Mouse (Mus musculus) intestine, embryonic 16.5 days (tissue): ENCODE results near the gene Atxn2. TPM values are rescaled to one million over a fixed set of nuclear protein-coding genes. Genes with fewer than 3 reads are reported as not detected.
A peak's percentile ranks its signal among the peaks of the same experiment; 100 is the strongest.

ENCODE experiments used
- ATAC-seq: fragments of 200-750 bp; cut with Nextera tagmentation; 2 replicates; pipeline ENCODE4 v1.8.0; 2017; ENCODE audit warnings: moderate TSS enrichment, moderate library complexity
- H3K27ac ChIP-seq: fragments of 300-500 bp; sonication (generic); 2 replicates; pipeline ENCODE4 v1.5.1; 2014; ENCODE audit warnings: mild to moderate bottlenecking, low read length
- H3K27me3 ChIP-seq: fragments of 300-500 bp; sonication (generic); replicated peaks from 2 replicates; pipeline ENCODE4 v1.6.1; 2014; ENCODE audit warnings: low read length, control low read depth, mixed read lengths; ENCODE audit not compliant: control insufficient read depth, insufficient read depth
- H3K36me3 ChIP-seq: fragments of 300-500 bp; sonication (generic); 2 replicates; pipeline ENCODE4 v1.6.1; 2014; ENCODE audit warnings: low read length, control low read depth; ENCODE audit not compliant: control insufficient read depth, insufficient read depth
- H3K4me1 ChIP-seq: fragments of 300-500 bp; sonication (generic); 2 replicates; pipeline ENCODE4 v1.6.1; 2014; ENCODE audit warnings: low read length, control low read depth, mixed read lengths; ENCODE audit not compliant: control insufficient read depth, insufficient read depth
- H3K4me2 ChIP-seq: fragments of 300-500 bp; sonication (generic); 2 replicates; pipeline ENCODE4 v1.6.1; 2014; ENCODE audit warnings: low read depth, low read length, control low read depth
- H3K4me3 ChIP-seq: fragments of 300-500 bp; sonication (generic); 2 replicates; pipeline ENCODE4 v1.5.1; 2014; ENCODE audit warnings: mild to moderate bottlenecking, low read length
- H3K9ac ChIP-seq: fragments of 300-500 bp; sonication (generic); 2 replicates; pipeline ENCODE4 v1.6.1; 2014; ENCODE audit warnings: low read depth, low read length
- H3K9me3 ChIP-seq: fragments of 300-500 bp; sonication (generic); 2 replicates; pipeline ENCODE4 v1.6.1; 2016; ENCODE audit warnings: low read length, control low read depth; ENCODE audit not compliant: control insufficient read depth
- WGBS: fragments of 180-500 bp; shearing (Covaris S2); extraction: QIAGEN DNeasy Blood & Tissue Kit; methylation state at CpG from one replicate; pipeline ENCODE4 v1.1.7; 2014; 5-methylcytosine and 5-hydroxymethylcytosine counted together
- polyA plus RNA-seq: library from polyadenylated mRNA; unstranded; fragments of >200 nt; fragmentation: Nextera tagmentation; extraction: Ambion mirVana; gene quantifications from 2 replicates; pipeline ENCODE4 v1.2.1, GENCODE M21; 2015

Atxn2 gene
- 27.9 and 30.7 TPM in 2 replicates for polyA plus RNA-seq

GRCm38 (mm10) chr5:121711174-121711927 lies at the start of gene Atxn2:
TSS of gene Atxn2 (plus strand) at chr5:121711337.
- Histone ChIP-seq H3K27me3 (no peaks in the 10 kb centered on the region), H3K9me3 (no peaks in the 10 kb centered on the region), H3K36me3 (no peaks in the 10 kb centered on the region), H3K9ac (peak within 1 kb of the TSS; percentile 98), H3K27ac (peak within 1 kb of the TSS; percentile 97), H3K4me2 (peak within 1 kb of the TSS; percentile 86), H3K4me3 (peak within 1 kb of the TSS; percentile 98), H3K4me1 (peaks cover 29% of the 10 kb centered on the region)
- ATAC-seq, result peak; percentile 81
- WGBS, result under 1% methylated on average over 77 of the region's 103 CpGs

GRCm38 (mm10) chr5:121661494-121661893 lies 49.6 kb upstream of the Atxn2 start:
- Histone ChIP-seq H3K36me3 (peaks cover 12% of the 10 kb centered on the region; the same call in 1 of the 2 replicates), H3K27me3 (no peaks in the 10 kb centered on the region), H3K9ac (peak overlapping the region; percentile 96), H3K4me2 (peak overlapping the region; percentile 72), H3K9me3 (no peaks in the 10 kb centered on the region), H3K27ac (no peak overlapping the region), H3K4me3 (peak overlapping the region; percentile 97), H3K4me1 (peaks cover 7% of the 10 kb centered on the region; the same call in 1 of the 2 replicates)
- ATAC-seq, result no peak
- 82% methylated on average over 5 of the region's 5 CpGs for WGBS

- no peak overlapping the region for H3K27ac ChIP-seq
- H3K9me3 ChIP-seq, result no peaks in the 10 kb centered on the region
- 81% methylated on average over 8 of the region's 8 CpGs for WGBS
- H3K9ac ChIP-seq, result no peak overlapping the region
- no peak for ATAC-seq
- H3K4me3 ChIP-seq, result no peak overlapping the region
- no peaks in the 10 kb centered on the region for H3K27me3 ChIP-seq
- no peak overlapping the region for H3K4me2 ChIP-seq
- peaks cover 7% of the 10 kb centered on the region; the same call in 1 of the 2 replicates for H3K4me1 ChIP-seq
- peaks cover 12% of the 10 kb centered on the region for H3K36me3 ChIP-seq
Observed at GRCm38 (mm10) chr5:121663456-121663855, 47.7 kb upstream of the Atxn2 start.

GRCm38 (mm10) chr5:121664078-121664477 lies 47.1 kb upstream of the Atxn2 start:
- H3K27me3 ChIP-seq, result no peaks in the 10 kb centered on the region
- no peak for ATAC-seq
- H3K27ac ChIP-seq, result no peak overlapping the region
- WGBS, result 88% methylated on average over 6 of the region's 6 CpGs
- H3K9me3 ChIP-seq, result no peaks in the 10 kb centered on the region
- peaks cover 7% of the 10 kb centered on the region; the same call in 1 of the 2 replicates for H3K4me1 ChIP-seq
- no peak overlapping the region for H3K4me3 ChIP-seq
- H3K36me3 ChIP-seq, result peaks cover 12% of the 10 kb centered on the region
- H3K4me2 ChIP-seq, result no peak overlapping the region
- H3K9ac ChIP-seq, result no peak overlapping the region

GRCm38 (mm10) chr5:121664971-121665370 lies 46.2 kb upstream of the Atxn2 start:
- no peak overlapping the region for H3K4me2 ChIP-seq
- no peak overlapping the region for H3K27ac ChIP-seq
- H3K9ac ChIP-seq, result no peak overlapping the region
- H3K4me3 ChIP-seq, result no peak overlapping the region
- ATAC-seq, result no peak
- H3K4me1 ChIP-seq, result peaks cover 7% of the 10 kb centered on the region; the same call in 1 of the 2 replicates
- 96% methylated on average over 9 of the region's 9 CpGs for WGBS
- H3K27me3 ChIP-seq, result no peaks in the 10 kb centered on the region
- peaks cover 12% of the 10 kb centered on the region for H3K36me3 ChIP-seq
- no peaks in the 10 kb centered on the region for H3K9me3 ChIP-seq

GRCm38 (mm10) chr5:121667067-121667466 lies 44.1 kb upstream of the Atxn2 start:
- H3K4me1 ChIP-seq, result no peaks in the 10 kb centered on the region
- no peaks in the 10 kb centered on the region for H3K9me3 ChIP-seq
- H3K27ac ChIP-seq, result no peak overlapping the region
- no peaks in the 10 kb centered on the region for H3K27me3 ChIP-seq
- no peak overlapping the region for H3K4me2 ChIP-seq
- H3K9ac ChIP-seq, result no peak overlapping the region
- WGBS, result 81% methylated on average over 4 of the region's 4 CpGs
- no peak overlapping the region for H3K4me3 ChIP-seq
- ATAC-seq, result no peak
- H3K36me3 ChIP-seq, result peaks cover 12% of the 10 kb centered on the region

- WGBS, result 68% methylated on average over 6 of the region's 6 CpGs
- no peak overlapping the region for H3K4me3 ChIP-seq
Observed at GRCm38 (mm10) chr5:121668411-121668810, 42.7 kb upstream of the Atxn2 start.

GRCm38 (mm10) chr5:121670412-121670811 lies 40.7 kb upstream of the Atxn2 start:
- no peak for ATAC-seq
- Histone ChIP-seq H3K4me1 (no peaks in the 10 kb centered on the region), H3K4me2 (no peak overlapping the region), H3K27ac (no peak overlapping the region), H3K9me3 (no peaks in the 10 kb centered on the region), H3K27me3 (no peaks in the 10 kb centered on the region), H3K36me3 (peaks cover 9% of the 10 kb centered on the region), H3K4me3 (no peak overlapping the region), H3K9ac (no peak overlapping the region)
- 78% methylated on average over 3 of the region's 3 CpGs for WGBS

More at GRCm38 (mm10) chr5:121668411-121668810, 42.7 kb upstream of the Atxn2 start:
- Histone ChIP-seq H3K4me2 (no peak overlapping the region), H3K4me1 (no peaks in the 10 kb centered on the region), H3K9ac (no peak overlapping the region), H3K9me3 (no peaks in the 10 kb centered on the region), H3K27ac (no peak overlapping the region), H3K27me3 (no peaks in the 10 kb centered on the region), H3K36me3 (peaks cover 7% of the 10 kb centered on the region)
- ATAC-seq, result no peak

- no peaks in the 10 kb centered on the region for H3K4me1 ChIP-seq
- peaks cover 14% of the 10 kb centered on the region; the same call in 1 of the 2 replicates for H3K36me3 ChIP-seq
- H3K27me3 ChIP-seq, result no peaks in the 10 kb centered on the region
- no peak overlapping the region for H3K4me2 ChIP-seq
- no peak overlapping the region for H3K4me3 ChIP-seq
- no peak overlapping the region for H3K27ac ChIP-seq
- peaks cover 2% of the 10 kb centered on the region; the same call in 1 of the 2 replicates for H3K9me3 ChIP-seq
- H3K9ac ChIP-seq, result no peak overlapping the region
- WGBS, result 97% methylated on average over 2 of the region's 2 CpGs
- no peak for ATAC-seq
Observed at GRCm38 (mm10) chr5:121682250-121682649, 28.9 kb upstream of the Atxn2 start.
